Comparison of ENCODE assay signal across 8 mouse cellular contexts in the genomic region with DNA sequence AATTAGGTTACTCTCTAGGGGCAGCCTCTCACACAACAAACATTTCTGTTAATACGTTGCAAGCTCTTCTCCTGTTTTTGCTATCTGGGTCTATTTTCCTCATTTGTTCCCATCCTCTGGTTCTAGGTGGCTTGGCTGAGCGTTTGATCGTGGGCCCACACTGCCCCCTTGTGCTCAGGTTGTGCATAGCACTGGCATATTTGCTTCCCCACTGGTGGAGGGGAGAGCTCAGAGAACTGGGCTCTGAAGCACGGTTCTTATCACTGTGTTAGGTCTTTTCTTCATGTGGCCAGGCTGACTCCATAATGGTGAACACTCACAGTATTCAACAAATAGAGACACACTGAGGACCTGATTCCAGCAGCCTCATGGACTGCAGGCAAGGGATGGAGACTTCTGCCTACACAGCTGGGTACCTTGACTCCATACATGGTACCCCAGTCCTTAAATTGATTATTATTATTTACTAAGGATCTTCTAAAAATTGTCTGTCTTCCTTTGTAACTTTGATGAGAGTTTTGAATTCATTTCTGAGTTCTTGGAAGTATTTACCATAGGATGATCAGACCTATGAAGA. TPM values are rescaled to one million over a fixed set of nuclear protein-coding genes. Genes with fewer than 3 reads are reported as not detected.
DNase-seq lines count a peak whose midpoint lies in the region; ATAC-seq and TF ChIP-seq lines count a peak whose summit lies in the region.

No protein-coding gene starts in this region.

- peak; percentile 51 for DNase-seq in CH12.LX (ENCODE audit: extremely low read depth)
- DNase-seq in c-Kit-positive CD71-negative TER-119-negative erythroid progenitor cells, embryonic 14.5 days (ENCODE audit: low read depth), result peak; percentile 35
- peak; percentile 60 for DNase-seq in heart, postnatal 25 days (ENCODE audit: low spot score)
- DNase-seq in layer of hippocampus, adult 11-12 months (ENCODE audit: low spot score), result peak; percentile 86
- DNase-seq in ovary, postnatal 14 days (ENCODE audit: low spot score), result peak; percentile 80
- DNase-seq in thymus, postnatal 14 days, result peak; percentile 53

- peak; percentile 91 for TF ChIP-seq RAD21 in CH12.LX (IDR thresholded peaks at IDR 0.05; ENCODE audit: low read depth, low read length)

- H3K9ac ChIP-seq in CH12.LX (ENCODE audit: insufficient read depth, low read depth), result no peak overlapping the region
- H3K9ac ChIP-seq in forebrain, embryonic 13.5 days, result no peak overlapping the region
- no peak overlapping the region for H3K9ac ChIP-seq in lung, embryonic 16.5 days (ENCODE audit: low read length)

- H3K9me3 ChIP-seq in CH12.LX (replicated peaks; ENCODE audit: low read length), result no peaks in the 10 kb centered on the region
- no peaks in the 10 kb centered on the region for H3K9me3 ChIP-seq in forebrain, embryonic 13.5 days (replicated peaks)
- H3K9me3 ChIP-seq in lung, embryonic 16.5 days (ENCODE audit: control insufficient read depth, low read length), result no peaks in the 10 kb centered on the region

- in situ Hi-C loops in CH12.LX (cut with MboI; ENCODE audit: low pct_ligation_motif_present, low pct_unique_long_range_greater_than_20kb, low sequenced_read_pairs), result loop anchor here (5.0 to 25.0 kb wide), 2 partner anchors 124 to 359 kb away; a partner anchor contains a TSS

- dilution Hi-C loops in CH12.LX (cut with MboI; ENCODE audit: extremely low pct_ligation_motif_present, extremely low pct_unique_long_range_greater_than_20kb, low sequenced_read_pairs), result no loop called here

- TF ChIP-seq POLR2A in CH12.LX (IDR thresholded peaks at IDR 0.05; ENCODE audit: low read depth, low read length), result no peak

- H3K4me2 ChIP-seq in CH12.LX (ENCODE audit: insufficient read depth, low read depth, poor library complexity, severe bottlenecking), result no peak overlapping the region
- no peak overlapping the region for H3K4me2 ChIP-seq in forebrain, embryonic 13.5 days
- H3K4me2 ChIP-seq in lung, embryonic 16.5 days (ENCODE audit: low read depth, low read length), result no peak overlapping the region

- H3K27ac ChIP-seq in CH12.LX (ENCODE audit: insufficient read depth, low read depth), result no peak overlapping the region
- H3K27ac ChIP-seq in forebrain, embryonic 13.5 days, result no peak overlapping the region
- H3K27ac ChIP-seq in lung, embryonic 16.5 days (ENCODE audit: low read length), result no peak overlapping the region

- TF ChIP-seq CTCF in CH12.LX (conservative IDR thresholded peaks at IDR 0.05 in 1 of 2, IDR thresholded peaks at IDR 0.05 in 1 of 2; ENCODE audit: low read depth in 2 of 2, low read length in 2 of 2), result peak; percentile 84 to 94

- no peaks in the 10 kb centered on the region for H3K4me1 ChIP-seq in CH12.LX (ENCODE audit: control insufficient read depth in 1 of 2, insufficient read depth in 2 of 2)
- no peaks in the 10 kb centered on the region for H3K4me1 ChIP-seq in forebrain, embryonic 13.5 days
- no peaks in the 10 kb centered on the region for H3K4me1 ChIP-seq in lung, embryonic 16.5 days (replicated peaks; ENCODE audit: control insufficient read depth, insufficient read depth, low read length)

- H3K79me2 ChIP-seq in CH12.LX (replicated peaks; ENCODE audit: control insufficient read depth, extremely low read depth, insufficient read depth, poor library complexity, severe bottlenecking), result no peaks in the 10 kb centered on the region

- 12% methylated on average over 4 of the region's 4 CpGs for WGBS in forebrain, embryonic 13.5 days
- WGBS in lung, embryonic 16.5 days, result 1% methylated on average over 4 of the region's 4 CpGs

- no peaks in the 10 kb centered on the region for H3K36me3 ChIP-seq in CH12.LX (replicated peaks in 1 of 2; ENCODE audit: control insufficient read depth in 1 of 2, insufficient read depth in 1 of 2, low read length in 1 of 2)
- H3K36me3 ChIP-seq in forebrain, embryonic 13.5 days (ENCODE audit: poor library complexity, severe bottlenecking), result no peaks in the 10 kb centered on the region
- no peaks in the 10 kb centered on the region for H3K36me3 ChIP-seq in lung, embryonic 16.5 days (ENCODE audit: control insufficient read depth, insufficient read depth, low read length)

- intact Hi-C loops in heart, postnatal 25 days (cut with DNase I), result loop anchor here (1.0 to 5.0 kb wide), 3 partner anchors 69 to 314 kb away; no protein-coding TSS in a partner anchor

- no peak overlapping the region for H3K4me3 ChIP-seq in CH12.LX (replicated peaks in 1 of 3; ENCODE audit: low read depth in 2 of 3, low read length in 2 of 3, poor library complexity in 1 of 3)
- H3K4me3 ChIP-seq in forebrain, embryonic 13.5 days, result no peak overlapping the region
- no peak overlapping the region for H3K4me3 ChIP-seq in lung, embryonic 16.5 days (ENCODE audit: low read length)

- peak; percentile 88 for ATAC-seq in forebrain, embryonic 13.5 days
- ATAC-seq in lung, embryonic 16.5 days (ENCODE audit: low read depth), result peak; percentile 76

- H3K27me3 ChIP-seq in CH12.LX (replicated peaks), result peaks cover 30% of the 10 kb centered on the region
- no peaks in the 10 kb centered on the region for H3K27me3 ChIP-seq in forebrain, embryonic 13.5 days
- no peaks in the 10 kb centered on the region for H3K27me3 ChIP-seq in lung, embryonic 16.5 days (ENCODE audit: control insufficient read depth, insufficient read depth, low read depth, low read length)

- TF ChIP-seq EP300 in CH12.LX (IDR thresholded peaks at IDR 0.05; ENCODE audit: low read length), result no peak

TF ChIP-seq in CH12.LX, 34 proteins besides CTCF, POLR2A, EP300 and RAD21:
- TF ChIP-seq ELF1 (IDR thresholded peaks at IDR 0.05; ENCODE audit: low read depth, low read length) (no peak), RCOR1 (conservative IDR thresholded peaks at IDR 0.05; ENCODE audit: low read depth, low read length) (no peak), CHD1 (IDR thresholded peaks at IDR 0.05; ENCODE audit: low read depth, low read length) (no peak), JUN (IDR thresholded peaks at IDR 0.05; ENCODE audit: insufficient read depth, low read depth, low read length) (no peak), SMC3 (IDR thresholded peaks at IDR 0.05; ENCODE audit: low read depth, low read length) (peak; percentile 93), MEF2A (IDR thresholded peaks at IDR 0.05; ENCODE audit: borderline replicate concordance, low read depth, low read length) (no peak), NRF1 (IDR thresholded peaks at IDR 0.05; ENCODE audit: low read depth, low read length) (no peak), KAT2A (IDR thresholded peaks at IDR 0.05; ENCODE audit: insufficient replicate concordance, low read length) (no peak), TCF12 (IDR thresholded peaks at IDR 0.05; ENCODE audit: low read depth, low read length) (no peak), ZMIZ1 (IDR thresholded peaks at IDR 0.05; ENCODE audit: low read depth, low read length) (no peak), USF2 (conservative IDR thresholded peaks at IDR 0.05; ENCODE audit: low read depth, low read length) (no peak), NELFE (IDR thresholded peaks at IDR 0.05; ENCODE audit: low read depth, low read length) (peak; percentile 20; the same call in 1 of the 2 replicates), MYC (IDR thresholded peaks at IDR 0.05; ENCODE audit: low read depth, low read length) (no peak), ZC3H11A (IDR thresholded peaks at IDR 0.05; ENCODE audit: low read depth, low read length) (peak; percentile 74), ETS1 (conservative IDR thresholded peaks at IDR 0.05; ENCODE audit: low read depth, low read length) (no peak), SIN3A (IDR thresholded peaks at IDR 0.05; ENCODE audit: low read length) (no peak), JUND (conservative IDR thresholded peaks at IDR 0.05; ENCODE audit: low read depth, low read length) (no peak), MXI1 (IDR thresholded peaks at IDR 0.05; ENCODE audit: low read depth, low read length) (no peak)

RNA-seq across cellular contexts. Expression of a gene that starts 49.6 kb away (rescaled TPM):
- total RNA-seq in CH12.LX (2012; rRNA removed) (0.04 TPM in 1 of 2 replicates, not detected in the other), CH12.LX (2014; rRNA removed) (not detected in 2 replicates)
- 0.08 TPM in 1 of 2 replicates, not detected in the other for polyA plus RNA-seq in CH12.LX (2012; ENCODE audit: insufficient read length, low read depth)
- 4.5 and 6.2 TPM in 2 replicates for polyA plus RNA-seq in forebrain, embryonic 13.5 days (2015; fragmentation: Nextera tagmentation; extraction: Ambion mirVana)
- 1 to 10 TPM; 1.6 to 2.8 TPM for total RNA-seq in heart, postnatal 25 days (2021)
- polyA plus RNA-seq in lung, embryonic 16.5 days (2015; fragmentation: Nextera tagmentation; extraction: Ambion mirVana), result 0.20 and 0.29 TPM in 2 replicates

Comparison
In these comparisons a context has a peak if more than half of its experiments do, and no peak if none do; other contexts are left out.
1. DNase-seq: peak in every context shown above with its lines; median percentile 86 in layer of hippocampus, adult 11-12 months; 80 in ovary, postnatal 14 days; 60 in heart, postnatal 25 days; 53 in thymus, postnatal 14 days; 51 in CH12.LX; 35 in c-Kit-positive CD71-negative TER-119-negative erythroid progenitor cells, embryonic 14.5 days.